Mouse (Mus musculus) T-helper 1 cell (primary cell): ENCODE results near the gene Jkamp.

Experiments
- in situ Hi-C: fragments of 300-600 bp; cut with MboI, MseI; formaldehyde crosslinking; loops from one replicate; pipeline ENCODE4 v1.15.1; 2025; ENCODE audit warnings: high pct_unique_total_duplicates

Gene Jkamp

DNA sequence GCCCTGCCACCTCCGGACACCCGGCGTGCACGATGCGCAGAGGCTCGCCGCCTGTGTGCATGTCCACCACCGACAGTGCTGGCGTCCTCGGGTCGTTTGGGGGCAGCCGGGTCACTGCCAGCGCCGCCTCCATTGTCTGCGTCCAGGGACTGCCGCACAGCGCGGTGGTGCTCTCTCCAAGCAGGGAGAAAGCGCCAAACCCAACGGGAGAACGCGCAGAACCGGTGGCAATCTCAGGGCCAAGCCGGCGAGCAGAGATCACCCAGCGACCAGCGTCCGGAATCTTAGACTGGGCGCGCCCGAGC, 413 bp upstream of the Jkamp start:
- in situ Hi-C loops, result loop anchor here (5.0 to 25.0 kb wide), 4 partner anchors 250 to 1820 kb away; partner anchors contain the start of genes Daam1, Hif1a and Pcnx4

DNA sequence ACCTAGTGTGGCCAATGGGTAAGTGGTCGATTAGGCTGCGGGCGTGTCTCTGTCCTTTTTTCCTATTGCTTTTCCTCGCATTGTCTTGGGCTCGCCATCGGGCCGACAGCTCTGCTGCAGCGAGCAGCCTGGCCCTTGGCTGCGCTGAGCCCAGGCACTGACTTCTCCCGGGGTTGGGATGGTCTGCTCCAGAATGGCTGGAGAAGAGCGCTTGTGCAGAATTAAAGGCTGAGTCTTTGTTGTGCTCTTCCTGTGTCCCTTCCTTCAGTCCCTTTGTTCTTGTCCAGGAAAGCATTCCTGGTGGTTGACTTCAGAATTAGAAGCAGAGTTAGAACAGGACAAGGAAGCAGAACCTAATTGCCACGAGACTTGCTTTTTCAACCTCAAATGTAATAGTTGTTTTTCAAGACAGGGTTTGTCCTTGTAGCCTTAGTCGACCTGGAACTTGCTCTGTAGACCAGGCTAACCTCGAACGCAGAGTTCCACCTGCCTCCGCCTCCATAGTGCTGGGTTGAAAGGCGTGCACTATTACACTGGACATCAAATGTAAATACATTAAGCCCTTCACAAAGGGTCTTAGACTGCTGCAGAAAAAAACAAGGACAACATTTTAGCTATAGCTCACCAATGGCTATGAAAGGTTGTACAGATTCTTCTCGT, 907 bp downstream of the Jkamp start:
- in situ Hi-C loops, result loop anchor here (5.0 to 25.0 kb wide), 4 partner anchors 251 to 1819 kb away; partner anchors contain the start of genes Daam1, Hif1a and Pcnx4

DNA sequence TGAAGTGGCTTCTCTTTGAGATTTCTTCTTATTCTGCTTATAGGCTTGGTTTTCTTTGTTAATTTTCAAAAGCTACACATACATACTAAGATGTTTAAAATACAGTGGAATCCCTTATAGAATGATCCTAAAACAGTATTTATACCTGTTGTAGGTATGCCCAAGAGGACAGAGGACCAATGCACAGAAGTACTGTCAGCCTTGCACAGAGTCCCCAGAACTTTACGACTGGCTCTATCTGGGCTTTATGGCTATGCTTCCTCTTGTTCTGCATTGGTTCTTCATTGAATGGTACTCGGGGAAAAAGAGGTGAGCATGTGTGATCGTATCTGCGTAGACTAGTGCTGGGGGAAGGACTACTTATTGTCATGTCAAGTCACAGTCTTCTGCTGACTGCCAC, 4.4 kb downstream of the Jkamp start:
- in situ Hi-C loops, result loop anchor here (5.0 to 25.0 kb wide), 4 partner anchors 255 to 1815 kb away; partner anchors contain the start of genes Daam1, Hif1a and Pcnx4

DNA sequence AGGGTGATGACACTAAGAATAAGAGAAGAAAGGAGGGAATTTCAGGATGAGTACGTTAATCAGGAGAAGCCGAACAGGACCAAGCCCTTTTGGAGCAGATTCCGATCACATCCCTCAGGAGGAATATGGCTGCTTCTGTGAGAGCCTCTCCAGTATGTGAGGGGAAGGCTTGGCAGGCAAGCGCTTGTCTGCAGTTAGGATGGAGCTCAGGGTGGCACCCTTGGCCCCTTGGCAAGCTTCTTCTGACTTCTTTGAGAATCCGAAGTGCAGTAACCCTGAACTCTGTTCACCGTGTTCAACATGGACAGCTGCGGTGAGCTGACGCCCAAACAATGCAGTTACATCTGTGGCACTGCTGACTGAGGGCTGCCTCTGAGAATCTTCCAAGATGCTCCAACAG, 11.6 kb downstream of the Jkamp start:
- in situ Hi-C loops, result loop anchor here (25.0 kb wide), 1 partner anchor 440 kb away; the partner anchor contains the start of gene Pcnx4

DNA sequence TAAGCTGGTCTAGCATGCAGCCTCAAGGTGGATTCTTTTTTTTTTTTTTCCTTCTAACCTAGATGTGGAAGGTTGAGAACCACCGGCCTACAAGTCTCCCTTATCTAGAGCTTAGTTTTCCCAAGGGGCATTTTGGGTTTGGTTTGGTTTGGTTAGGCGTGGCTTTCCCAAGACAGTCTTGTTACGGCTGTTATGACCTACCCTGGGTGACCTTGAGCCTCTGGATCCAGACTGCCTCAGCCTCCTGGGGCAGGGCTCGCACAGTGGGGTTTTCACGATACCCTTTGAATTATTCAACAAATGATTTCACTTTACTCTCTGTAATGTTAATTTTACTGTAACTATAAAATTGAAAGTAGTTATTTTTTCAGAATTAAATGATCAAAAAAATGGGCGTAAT, 17.4 kb downstream of the Jkamp start:
- in situ Hi-C loops, result loop anchor here (10.0 kb wide), 1 partner anchor 572 kb away; no protein-coding TSS in a partner anchor

DNA sequence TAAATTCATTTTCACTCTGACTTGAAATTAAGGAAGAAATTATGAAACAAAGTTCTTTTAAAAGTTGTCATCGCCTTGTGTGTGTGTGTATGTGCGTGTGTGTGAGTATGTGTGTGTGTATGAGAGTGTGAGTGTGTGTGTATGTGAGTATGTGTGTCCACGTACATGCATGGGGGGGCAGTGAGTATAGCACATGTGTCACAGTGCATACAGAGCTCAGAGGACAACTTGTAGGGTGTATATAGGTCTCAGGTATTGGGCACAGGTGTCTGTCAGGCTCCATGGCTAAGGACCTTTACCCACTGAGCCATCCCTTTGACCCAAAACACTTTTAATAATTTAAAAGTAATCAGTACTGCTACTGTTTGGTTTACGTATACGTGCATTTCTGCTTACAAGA, 18.6 kb downstream of the Jkamp start:
- in situ Hi-C loops, result loop anchor here (10.0 kb wide), 1 partner anchor 571 kb away; no protein-coding TSS in a partner anchor

DNA sequence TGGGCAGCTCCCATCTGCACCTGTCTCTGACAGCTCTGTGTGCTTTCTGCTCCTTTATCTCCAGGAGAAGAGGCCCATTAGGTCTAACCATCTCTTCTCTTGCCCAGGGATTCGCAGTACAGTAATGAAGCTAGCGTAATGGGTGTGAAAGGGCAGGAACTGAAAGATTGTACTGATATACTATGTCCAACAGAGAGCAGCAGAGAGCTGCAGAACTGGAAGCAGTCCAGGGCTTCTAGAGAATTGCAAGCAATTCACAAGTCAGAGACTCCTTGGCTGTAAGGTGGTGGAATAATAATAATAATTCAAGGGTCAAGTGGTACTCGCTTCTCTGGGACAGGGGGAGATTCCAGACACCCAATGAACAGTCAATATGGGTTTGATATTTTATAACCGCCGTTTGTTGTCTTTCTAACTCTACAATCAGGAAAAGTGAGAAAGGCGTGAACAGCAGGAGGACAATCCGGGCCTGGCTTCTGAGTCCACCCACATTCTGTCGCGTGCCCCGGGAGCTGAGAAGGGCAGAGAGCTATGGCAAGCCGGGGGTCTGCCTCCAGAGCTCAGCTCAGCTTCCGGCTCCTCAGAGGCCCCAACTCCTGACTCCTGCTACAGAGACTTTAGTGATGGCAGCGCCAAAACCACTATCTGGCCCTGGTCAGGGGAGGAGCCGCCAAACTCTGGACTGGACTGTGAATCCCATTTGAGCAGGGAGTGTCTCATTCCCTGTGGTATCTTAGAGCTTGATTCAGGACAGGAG, 19.3 kb downstream of the Jkamp start:
- in situ Hi-C loops, result loop anchor here (10.0 kb wide), 1 partner anchor 570 kb away; no protein-coding TSS in a partner anchor

DNA sequence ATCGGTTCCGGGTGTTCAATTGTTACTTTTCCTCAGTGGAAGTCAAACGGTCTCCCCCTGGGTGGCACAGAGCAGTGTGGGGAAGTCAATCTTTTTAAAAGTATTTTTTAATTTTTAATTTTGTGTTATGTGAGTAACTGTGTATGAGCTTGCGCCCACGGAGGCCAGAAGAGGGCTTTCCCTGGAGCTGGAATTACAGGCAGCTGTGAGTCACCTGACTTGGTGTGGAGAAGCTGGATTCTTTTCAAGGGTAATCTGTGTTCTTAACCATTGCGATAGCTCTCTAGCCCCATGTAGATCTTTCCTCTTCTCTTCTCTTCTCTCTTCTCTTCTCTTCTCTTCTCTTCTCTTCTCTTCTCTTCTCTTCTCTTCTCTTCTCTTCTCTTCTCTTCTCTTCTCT, 29.7 kb downstream of the Jkamp start:
- in situ Hi-C loops, result no loop called here

DNA sequence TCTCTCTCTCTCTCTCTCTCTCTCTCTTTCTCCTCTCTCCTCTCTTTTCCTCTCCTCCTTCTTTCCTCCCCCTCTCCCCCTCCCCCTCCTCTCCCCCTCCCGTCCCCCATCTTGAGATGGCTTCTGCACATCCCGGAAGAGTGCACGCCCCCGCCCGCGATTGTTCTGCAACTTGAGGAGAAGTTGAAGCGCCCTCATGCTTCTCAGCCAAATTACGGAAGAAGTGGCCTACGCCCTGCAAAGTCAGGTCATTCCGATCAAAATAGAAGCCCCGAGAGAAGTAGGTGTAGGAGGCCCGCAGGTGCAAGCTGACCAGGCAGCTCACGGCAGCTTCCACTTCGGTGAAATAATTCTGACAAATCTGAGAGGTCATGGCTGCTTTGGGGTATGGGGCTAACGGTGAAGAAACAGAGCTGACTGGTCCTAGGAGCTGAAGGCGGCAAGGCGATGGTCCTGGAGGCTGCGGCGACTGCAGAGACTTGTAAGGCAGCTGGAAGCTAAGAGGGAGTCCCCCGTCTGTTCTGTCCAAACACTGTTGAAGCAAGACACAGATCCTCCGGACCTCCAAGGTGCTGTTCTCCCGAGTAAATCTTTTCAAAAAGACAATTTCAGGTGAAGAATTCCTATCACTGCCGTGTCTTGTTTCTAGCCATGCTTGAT, 30.4 kb downstream of the Jkamp start:
- in situ Hi-C loops, result no loop called here

DNA sequence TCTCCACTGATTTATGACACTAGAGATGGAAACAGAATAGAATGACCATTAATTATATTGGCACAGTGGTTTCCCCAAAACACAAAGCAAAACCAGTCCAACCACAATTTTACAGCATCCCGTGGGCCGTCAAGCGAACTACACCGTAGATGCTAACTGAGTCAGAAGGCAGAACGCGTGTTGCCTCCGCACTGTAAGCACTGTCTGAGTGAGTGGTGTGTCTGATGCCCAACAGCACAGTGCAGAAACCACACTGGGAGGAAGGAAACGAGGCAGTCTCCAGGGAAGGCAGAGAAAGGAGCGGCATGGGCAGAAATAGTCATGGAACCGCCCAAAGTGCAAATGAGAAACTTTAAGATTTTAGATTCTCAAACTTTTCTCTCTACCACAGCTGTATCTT, 43.8 kb downstream of the Jkamp start:
- in situ Hi-C loops, result no loop called here

DNA sequence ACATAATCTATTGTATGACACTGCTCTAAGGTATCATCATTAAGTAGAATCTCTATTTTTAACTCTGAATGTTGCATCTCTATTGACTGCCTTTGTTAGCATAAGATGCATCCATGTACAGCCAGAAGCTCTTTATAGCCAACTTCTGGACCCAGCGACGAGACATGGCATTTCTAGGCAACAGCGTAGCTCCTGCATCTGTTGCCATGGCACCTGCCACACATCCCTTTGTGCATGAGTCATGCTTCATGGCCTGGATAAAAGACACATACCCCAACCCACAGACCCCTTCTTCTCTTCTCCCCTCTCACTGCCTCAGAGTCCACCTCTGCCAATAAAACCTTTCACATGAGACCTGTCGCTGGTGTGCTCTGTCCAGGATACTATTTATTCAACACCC, 65.4 kb downstream of the Jkamp start:
- in situ Hi-C loops, result no loop called here
